Mouse (Mus musculus): ENCODE measurements around the gene Hspd1.

The Hspd1 gene

GRCm38 (mm10) chr1:55041691-55042090 lies 46.4 kb downstream of the Hspd1 start:
- DNase-seq (ENCODE audit: low spot score in 2 of 2): no peak

- DNase-seq (ENCODE audit: low spot score in 2 of 2): no peak
Observed at GRCm38 (mm10) chr1:55039944-55040343, 48.1 kb downstream of the Hspd1 start.

- DNase-seq (ENCODE audit: low spot score in 2 of 2): no peak
Observed at GRCm38 (mm10) chr1:55031026-55031779, 56.8 kb downstream of the Hspd1 start.

- no peak for DNase-seq (ENCODE audit: low spot score in 2 of 2)
Observed at GRCm38 (mm10) chr1:55029446-55029845, 58.6 kb downstream of the Hspd1 start.

GRCm38 (mm10) chr1:55028512-55029249 lies 59.4 kb downstream of the Hspd1 start:
- no peak for DNase-seq (ENCODE audit: low spot score in 2 of 2)

- no peak for DNase-seq (ENCODE audit: low spot score in 2 of 2)
Observed at GRCm38 (mm10) chr1:55027966-55028365, 60.1 kb downstream of the Hspd1 start.
